Mouse (Mus musculus): Measurements from ENCODE around the gene D17H6S53E.

- no peak for TF ChIP-seq EP300 (optimal IDR thresholded peaks at IDR 0.05)
- TF ChIP-seq CTCF (IDR thresholded peaks at IDR 0.05; ENCODE audit: low read depth) = no peak
Measured at GRCm38 (mm10) chr17:35082841-35083576, 43.2 kb upstream of the D17H6S53E start.

Data from stomach, postnatal 0 days (tissue).